Mouse (Mus musculus): ENCODE data around the gene Lif.

DNA sequence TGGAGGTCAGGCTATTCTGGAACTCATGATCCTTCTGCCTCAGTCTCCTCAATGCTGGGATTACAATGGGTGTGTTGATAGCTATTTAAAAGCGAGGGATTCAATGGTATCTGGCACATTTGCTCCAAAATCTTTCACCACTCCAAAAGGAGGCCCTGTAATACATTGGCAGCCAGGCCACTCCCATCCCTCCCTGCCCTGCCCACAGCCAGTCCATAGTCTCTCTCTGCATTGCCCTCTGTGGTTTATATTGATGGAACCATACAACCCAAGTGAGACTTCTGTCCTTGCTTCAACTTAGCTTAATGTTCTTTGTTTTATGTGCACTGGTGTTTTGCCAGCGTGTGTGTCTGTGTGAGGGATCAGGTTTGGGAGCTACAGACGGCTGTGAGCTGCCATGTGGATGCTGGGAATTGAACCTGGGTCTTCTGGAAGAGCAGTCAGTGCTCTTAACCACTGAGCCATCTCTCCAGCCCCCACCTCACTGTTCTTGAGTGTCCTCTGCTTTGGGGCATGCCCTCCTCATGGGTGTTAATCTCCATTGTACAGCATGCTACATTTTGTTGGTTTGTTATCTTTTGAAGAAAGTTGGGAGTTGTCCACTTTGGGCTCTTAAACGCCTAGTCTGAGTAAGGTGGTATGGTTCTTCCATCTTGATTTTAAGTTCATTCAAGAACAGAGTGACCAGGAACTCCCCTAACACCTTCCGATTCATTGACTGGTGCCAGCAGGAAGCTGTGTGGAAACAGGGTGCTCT lies 30.6 kb upstream of the Lif start:
- TF ChIP-seq POLR2A (IDR thresholded peaks at IDR 0.05; ENCODE audit: extremely low read depth, insufficient read depth, low read length) = no peak
- TF ChIP-seq CTCF (IDR thresholded peaks at IDR 0.05; ENCODE audit: low read depth, low read length) = no peak

Data from liver, adult 2 months (tissue).